Mouse (Mus musculus) retina, adult 2 months (tissue): ENCODE measurements at regions not wholly inside any gene's neighbourhood (a gene's known extent, or its start where the extent isn't known, plus 50 kb on each side); places are given as distances from the start of the nearest gene placed in this dataset.
A peak's percentile ranks its signal among the peaks of the same experiment; 100 is the strongest.
"Not testable (repeated sequence)": the region's sequence is repeated elsewhere in the genome, so short reads cannot be mapped to it uniquely, and the experiment has no call there.

ENCODE experiments used
- DNase-seq: peaks from one replicate; pipeline ENCODE4 v3.0.0-alpha.2; 2012; ENCODE audit warnings: low read depth, low spot score

DNA sequence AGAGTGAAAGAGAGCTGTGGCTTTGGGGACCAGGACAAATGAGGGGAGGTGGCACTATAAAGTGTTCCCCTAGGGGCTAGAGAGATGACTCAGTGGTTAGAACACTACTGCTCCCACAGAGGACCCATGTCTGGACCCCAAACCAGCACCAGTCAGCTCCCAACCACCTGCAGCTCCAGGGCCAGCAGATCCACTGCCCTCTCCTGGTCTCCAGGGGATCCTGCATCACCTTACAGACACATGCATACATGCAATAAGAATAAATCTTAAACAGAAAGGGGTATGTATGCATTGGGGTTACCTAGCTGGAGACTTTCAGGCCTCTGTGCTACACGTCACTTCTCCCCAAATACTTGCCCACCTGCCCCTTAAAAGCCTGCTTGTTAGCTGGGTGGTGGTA lies 93.8 kb upstream of the Zfp706 start:
- no peak for DNase-seq

DNA sequence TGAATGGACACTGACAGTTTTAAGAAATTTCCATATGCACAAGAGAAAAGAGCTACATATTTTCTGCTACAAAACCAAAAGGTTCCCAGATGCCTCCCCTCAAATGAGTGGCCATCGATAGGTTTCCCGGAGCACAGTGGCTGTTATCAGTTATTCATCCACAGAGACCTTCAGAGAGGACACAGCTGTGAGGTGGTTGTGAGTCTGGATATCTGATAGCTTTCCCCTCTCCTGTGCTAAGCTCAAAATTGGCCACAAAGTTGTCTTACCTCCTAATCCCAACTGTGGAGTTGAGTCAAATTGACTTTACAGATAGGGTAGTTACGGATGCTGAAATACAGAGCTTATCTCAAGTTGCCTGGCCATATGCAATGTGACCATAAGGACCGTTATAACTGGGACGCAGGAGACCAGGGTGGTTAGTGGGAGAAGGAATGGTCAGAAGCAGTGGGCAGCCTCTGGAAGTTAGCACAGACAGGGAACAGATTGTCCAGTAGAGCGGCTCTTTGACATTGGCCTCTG lies 93.3 kb upstream of the Zfp706 start:
- DNase-seq, result no peak

GRCm38 (mm10) chr15:37099927-37100766 lies 92.6 kb upstream of the Zfp706 start:
- peak; percentile 32 for DNase-seq

GRCm38 (mm10) chr15:37099176-37099575 lies 91.6 kb upstream of the Zfp706 start:
- no peak for DNase-seq

GRCm38 (mm10) chr15:37097426-37097825 lies 89.9 kb upstream of the Zfp706 start:
- no peak for DNase-seq

DNA sequence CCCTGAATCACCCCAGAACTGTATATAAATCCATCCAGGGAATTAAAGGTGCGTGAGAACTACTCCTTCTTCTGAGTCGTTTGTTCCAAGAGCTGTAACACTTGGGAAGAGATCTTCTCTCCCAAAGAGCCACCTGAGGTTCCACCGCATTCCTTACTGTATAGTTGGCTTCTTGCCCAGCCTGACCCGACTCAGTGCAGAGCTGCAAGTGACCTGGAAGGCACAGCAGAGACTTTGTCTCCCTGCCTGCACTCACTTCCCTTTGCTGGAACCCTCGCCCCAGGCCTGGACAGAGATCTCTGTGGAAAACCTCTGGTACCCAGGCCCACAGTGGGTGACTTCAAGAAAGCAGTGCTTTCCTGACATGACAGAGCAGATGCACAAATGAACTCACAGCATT lies 83.6 kb upstream of the Zfp706 start:
- DNase-seq, result not testable (repeated sequence)

- DNase-seq, result no peak
These were observed 76.2 kb upstream of the Zfp706 start for GRCm38 (mm10) chr15:37083726-37084125.

DNA sequence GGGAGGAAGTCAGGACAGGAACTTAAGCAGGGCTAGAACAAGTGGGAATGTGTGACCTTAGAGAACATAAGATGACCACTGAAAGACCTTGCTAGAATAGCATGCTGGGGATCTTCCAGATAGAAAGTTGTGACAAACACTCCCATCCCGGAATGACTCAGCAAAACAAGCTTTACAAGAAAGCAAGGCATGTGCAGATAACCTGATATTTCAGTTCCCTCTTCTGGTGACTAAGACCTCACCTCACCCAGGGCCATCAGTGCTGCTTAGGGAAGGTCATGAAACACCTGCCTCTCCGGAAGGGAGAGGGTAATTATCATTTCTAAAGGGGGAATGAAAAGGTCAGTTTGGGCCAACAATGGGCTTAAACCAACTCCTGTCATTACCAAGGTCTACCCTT lies 74.3 kb upstream of the Zfp706 start:
- no peak for DNase-seq

- no peak for DNase-seq
These were observed 73.4 kb upstream of the Zfp706 start for GRCm38 (mm10) chr15:37080931-37081330.

DNA sequence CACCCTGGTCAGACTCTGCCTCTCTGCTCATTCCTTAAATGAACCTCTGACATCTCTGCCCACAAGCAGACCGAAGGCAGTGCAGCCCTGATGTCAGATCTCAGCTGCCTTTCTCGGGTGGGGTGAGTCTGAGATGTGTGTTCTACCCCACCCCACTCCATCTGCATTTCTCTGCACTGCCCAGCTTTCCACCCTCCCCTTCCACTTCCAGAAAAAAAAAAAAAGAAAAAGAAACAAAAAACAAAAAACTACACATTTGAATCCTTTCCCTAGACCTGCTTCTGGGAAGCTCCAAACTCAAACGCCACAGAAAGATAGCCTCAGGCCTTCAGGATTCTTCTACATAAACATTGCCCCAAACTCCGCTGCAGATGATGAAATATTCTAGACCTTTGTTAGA lies 72.8 kb upstream of the Zfp706 start:
- DNase-seq, result no peak

DNA sequence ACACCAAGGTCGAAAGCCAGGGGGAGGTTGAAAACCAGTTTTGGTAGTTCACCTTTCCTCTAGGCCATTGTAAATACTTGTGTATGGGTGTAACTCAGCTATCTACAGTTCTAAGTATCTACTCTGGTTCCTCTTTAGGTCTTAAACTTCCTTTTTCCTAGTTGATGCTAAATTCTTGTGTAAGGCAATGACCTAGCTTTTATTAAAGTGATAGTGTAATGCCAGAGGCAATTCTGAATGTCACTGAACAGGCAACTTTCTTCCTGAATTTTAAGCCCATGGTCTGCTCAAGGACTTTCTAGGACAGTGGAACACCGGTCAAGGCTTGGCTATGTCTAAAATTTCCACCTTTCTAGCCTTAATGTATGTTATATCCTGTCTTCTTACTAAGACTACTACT lies 66.6 kb upstream of the Zfp706 start:
- not testable (repeated sequence) for DNase-seq

- no peak for DNase-seq
These were observed 64.8 kb upstream of the Zfp706 start for GRCm38 (mm10) chr15:37072202-37072862.

GRCm38 (mm10) chr15:37070188-37070587 lies 62.6 kb upstream of the Zfp706 start:
- DNase-seq, result no peak

- no peak for DNase-seq
These were observed 59.8 kb upstream of the Zfp706 start for GRCm38 (mm10) chr15:37067326-37067725.

GRCm38 (mm10) chr15:37065926-37066550 lies 58.5 kb upstream of the Zfp706 start:
- no peak for DNase-seq

DNA sequence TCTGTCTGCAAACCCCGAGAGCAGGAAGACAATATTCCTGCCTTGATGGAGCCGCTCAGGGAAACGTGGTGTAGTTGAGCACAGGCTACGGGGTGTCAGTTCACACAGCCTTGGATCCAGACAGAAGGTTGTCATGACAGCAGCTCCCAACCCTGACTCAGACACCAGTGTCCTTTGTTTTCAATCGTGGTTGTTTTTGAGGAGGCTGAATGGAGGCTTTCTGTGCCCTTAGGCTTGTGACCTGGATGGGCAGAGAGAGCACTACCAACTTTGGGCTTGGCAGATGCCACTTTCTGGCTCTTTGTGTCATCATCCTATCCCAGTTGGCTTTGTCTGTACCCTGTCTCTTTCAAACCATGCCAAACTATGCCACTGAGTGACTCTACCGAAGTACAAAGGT lies 57.8 kb upstream of the Zfp706 start:
- no peak for DNase-seq

GRCm38 (mm10) chr15:37063781-37064383 lies 56.3 kb upstream of the Zfp706 start:
- no peak for DNase-seq

DNA sequence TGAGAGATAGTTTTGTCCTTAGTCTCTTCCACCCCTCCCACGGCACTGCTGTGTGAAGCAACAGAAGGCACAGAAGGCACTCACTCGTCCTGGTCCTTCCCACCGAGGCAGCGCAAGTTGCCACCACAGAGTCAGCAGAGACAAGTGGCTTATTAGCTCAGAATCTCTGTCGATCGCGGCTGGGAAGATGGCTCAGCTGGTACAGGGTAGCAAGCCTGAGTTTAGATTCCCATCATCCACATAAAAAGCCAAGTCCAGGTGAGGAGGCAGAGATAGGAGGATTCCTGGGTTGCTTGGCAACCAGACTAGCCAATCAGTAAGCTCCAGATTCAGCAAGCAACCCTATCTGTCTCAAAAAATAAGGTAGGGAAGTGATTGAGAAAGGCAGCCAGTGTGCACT lies 55.0 kb upstream of the Zfp706 start:
- no peak for DNase-seq

GRCm38 (mm10) chr15:37061501-37061900 lies 53.9 kb upstream of the Zfp706 start:
- no peak for DNase-seq

GRCm38 (mm10) chr15:37060831-37061230 lies 53.3 kb upstream of the Zfp706 start:
- DNase-seq, result no peak
